Mouse (Mus musculus) heart, postnatal 0 days (tissue): ENCODE results near the gene Fndc3a. TPM values are rescaled to one million over a fixed set of nuclear protein-coding genes. Genes with fewer than 3 reads are reported as not detected.

Experiments
- ATAC-seq: fragments of 200-750 bp; cut with Nextera tagmentation; 2 replicates; pipeline ENCODE4 v1.8.0; 2017; ENCODE audit warnings: low read depth, moderate number of reproducible peaks, moderate library complexity; ENCODE audit not compliant: insufficient read depth
- DNase-seq: peaks from one replicate; pipeline ENCODE4 v3.0.0-alpha.2; 2016; ENCODE audit warnings: low spot score
- H3K27ac ChIP-seq: fragments of 300-500 bp; sonication (generic); 2 replicates; pipeline ENCODE4 v1.5.1; 2014; ENCODE audit warnings: low read depth, mild to moderate bottlenecking
- H3K27me3 ChIP-seq: fragments of 300-500 bp; sonication (generic); 2 replicates; pipeline ENCODE4 v1.6.1; 2014; ENCODE audit warnings: low read length, mixed read lengths; ENCODE audit not compliant: control insufficient read depth, insufficient read depth
- H3K36me3 ChIP-seq: fragments of 300-500 bp; sonication (generic); replicated peaks from 2 replicates; pipeline ENCODE4 v1.6.1; 2014; ENCODE audit warnings: low read length, mixed read lengths; ENCODE audit not compliant: control insufficient read depth, insufficient read depth
- H3K4me1 ChIP-seq: fragments of 300-500 bp; sonication (generic); 2 replicates; pipeline ENCODE4 v1.6.1; 2014; ENCODE audit warnings: antibody characterized with exemption; ENCODE audit not compliant: control insufficient read depth, insufficient read depth
- H3K4me2 ChIP-seq: fragments of 300-500 bp; sonication (generic); 2 replicates; pipeline ENCODE4 v1.6.1; 2014; ENCODE audit warnings: low read depth, mild to moderate bottlenecking, low read length, moderate library complexity
- H3K4me3 ChIP-seq: fragments of 300-500 bp; sonication (generic); 2 replicates; pipeline ENCODE4 v1.5.1; 2014; ENCODE audit warnings: low read depth, low read length
- H3K9ac ChIP-seq: fragments of 300-500 bp; sonication (generic); replicated peaks from 2 replicates; pipeline ENCODE4 v1.6.1; 2014; ENCODE audit warnings: low read depth, low read length, mixed read lengths
- H3K9me3 ChIP-seq: fragments of 300-500 bp; sonication (generic); replicated peaks from 2 replicates; pipeline ENCODE4 v1.6.1; 2016; ENCODE audit warnings: low read length; ENCODE audit not compliant: control insufficient read depth
- CTCF ChIP-seq: IDR thresholded peaks from 2 replicates; pipeline ENCODE4 v1.5.1; 2016; ENCODE audit warnings: antibody characterized with exemption, control low read depth, low read depth
- EP300 ChIP-seq: IDR thresholded peaks from 2 replicates; pipeline ENCODE4 v1.6.1; 2016; ENCODE audit warnings: antibody characterized with exemption, low read depth
- WGBS: fragments of 180-500 bp; shearing (Covaris S2); extraction: QIAGEN DNeasy Blood & Tissue Kit; methylation state at CpG from one replicate; pipeline ENCODE4 v1.1.7; 2014; 5-methylcytosine and 5-hydroxymethylcytosine counted together
- polyA plus RNA-seq: library from polyadenylated mRNA; unstranded; fragments of >200 nt; fragmentation: Nextera tagmentation; extraction: Ambion mirVana; gene quantifications from 2 replicates; pipeline ENCODE4 v1.2.1, GENCODE M21; 2015
- total RNA-seq: library from RNA; depleted of rRNA; stranded (reverse); fragments of >200 nt; gene quantifications from 2 replicates; pipeline ENCODE4 v1.2.3, GENCODE M21; 2014; ENCODE audit warnings: low replicate concordance

Gene Fndc3a
- total and polyA plus RNA-seq, 2 experiments from 2014 or later = 9.5 to 13.9 TPM

GRCm38 (mm10) chr14:72536392-72537017 lies 173.3 kb downstream of the Fndc3a start:
- Histone ChIP-seq H3K9me3 (no peaks in the 10 kb centered on the region), H3K27ac (no peak overlapping the region)
- no peak for ATAC-seq

GRCm38 (mm10) chr14:72533862-72534261 lies 175.9 kb downstream of the Fndc3a start:
- ATAC-seq = no peak
- WGBS = 76% methylated on average over 7 of the region's 7 CpGs

More at GRCm38 (mm10) chr14:72536392-72537017, 173.3 kb downstream of the Fndc3a start:
- H3K36me3 ChIP-seq = peaks cover 28% of the 10 kb centered on the region
- TF ChIP-seq CTCF (no peak), EP300 (no peak)
- H3K27me3 ChIP-seq = peaks cover 16% of the 10 kb centered on the region
- peaks cover 7% of the 10 kb centered on the region; the same call in 1 of the 2 replicates for H3K4me1 ChIP-seq
- 79% methylated on average over 5 of the region's 5 CpGs for WGBS
- no peak for DNase-seq
- no peak overlapping the region for H3K9ac ChIP-seq
- no peak overlapping the region for H3K4me2 ChIP-seq
- no peak overlapping the region for H3K4me3 ChIP-seq

GRCm38 (mm10) chr14:72532028-72532917 lies 177.5 kb downstream of the Fndc3a start:
- no peaks in the 10 kb centered on the region for H3K36me3 ChIP-seq
- DNase-seq (no peak), ATAC-seq (no peak)
- peak overlapping the region; percentile 33 for H3K4me3 ChIP-seq
- peaks cover 28% of the 10 kb centered on the region for H3K27me3 ChIP-seq
- H3K4me1 ChIP-seq = peaks cover 7% of the 10 kb centered on the region; the same call in 1 of the 2 replicates
- WGBS = 2% methylated on average over 54 of the region's 54 CpGs
- H3K27ac ChIP-seq = no peak overlapping the region
- TF ChIP-seq EP300 (no peak), CTCF (no peak)
- H3K9me3 ChIP-seq = no peaks in the 10 kb centered on the region
- H3K4me2 ChIP-seq = peak overlapping the region; percentile 56
- H3K9ac ChIP-seq = no peak overlapping the region

More at GRCm38 (mm10) chr14:72533862-72534261, 175.9 kb downstream of the Fndc3a start:
- peaks cover 7% of the 10 kb centered on the region; the same call in 1 of the 2 replicates for H3K4me1 ChIP-seq
- no peak overlapping the region for H3K4me3 ChIP-seq
- H3K9me3 ChIP-seq = no peaks in the 10 kb centered on the region
- no peak overlapping the region for H3K27ac ChIP-seq
- H3K4me2 ChIP-seq = no peak overlapping the region
- no peak for DNase-seq
- TF ChIP-seq CTCF (no peak), EP300 (no peak)
- H3K36me3 ChIP-seq = peaks cover 3% of the 10 kb centered on the region; the same call in 1 of the 2 replicates
- no peak overlapping the region for H3K9ac ChIP-seq
- peaks cover 28% of the 10 kb centered on the region for H3K27me3 ChIP-seq

DNA sequence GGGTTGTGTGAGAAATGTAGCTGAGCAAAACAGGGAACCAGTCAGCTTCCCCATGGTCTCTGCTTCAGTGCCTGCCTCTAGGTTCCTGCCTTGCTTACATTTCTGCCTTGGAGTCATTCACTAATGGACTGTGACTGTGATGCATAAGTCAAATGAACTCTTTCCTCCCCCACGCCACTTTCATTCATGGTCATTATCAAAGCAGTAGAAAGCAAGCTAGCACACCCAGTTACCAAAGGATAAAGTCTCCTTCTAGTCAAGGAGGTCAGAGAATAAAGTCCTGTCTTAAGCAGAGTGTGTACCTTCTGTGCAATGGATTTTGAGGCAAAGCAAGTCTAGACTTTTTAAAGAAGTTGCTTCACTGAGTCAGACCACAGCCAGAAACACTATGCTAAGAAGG lies 182.7 kb downstream of the Fndc3a start:
- Histone ChIP-seq H3K9ac (no peak overlapping the region), H3K4me3 (no peak overlapping the region), H3K36me3 (no peaks in the 10 kb centered on the region), H3K4me1 (peaks cover 2% of the 10 kb centered on the region; the same call in 1 of the 2 replicates), H3K27me3 (peaks cover 18% of the 10 kb centered on the region), H3K4me2 (no peak overlapping the region), H3K9me3 (peaks cover 4% of the 10 kb centered on the region; the same call in 1 of the 2 replicates), H3K27ac (no peak overlapping the region)
- 75% methylated on average over 1 of the region's 1 CpGs for WGBS
- DNase-seq = no peak
- TF ChIP-seq EP300 (no peak), CTCF (no peak)
- no peak for ATAC-seq

DNA sequence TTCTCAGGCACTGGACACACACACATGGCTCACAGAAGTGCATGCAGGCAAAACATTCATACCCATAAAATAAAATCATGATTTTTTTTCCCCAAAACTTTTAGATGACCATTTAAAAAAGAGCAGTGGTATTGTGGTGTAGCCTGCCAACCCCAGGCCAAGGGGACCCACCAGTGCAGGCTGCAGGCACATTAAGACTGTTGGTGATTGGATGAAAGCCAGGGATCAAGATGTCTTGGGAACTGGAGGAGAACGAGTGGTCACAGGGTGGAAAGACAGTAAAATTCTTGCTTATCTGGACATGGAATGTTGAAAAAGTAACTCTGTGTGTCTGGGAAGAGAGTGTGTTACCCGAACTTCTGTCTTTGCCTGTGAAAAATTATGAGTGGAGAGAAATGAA lies 190.2 kb downstream of the Fndc3a start:
- H3K27me3 ChIP-seq = no peaks in the 10 kb centered on the region
- DNase-seq (no peak), ATAC-seq (no peak)
- no peak overlapping the region for H3K9ac ChIP-seq
- H3K9me3 ChIP-seq = no peaks in the 10 kb centered on the region
- H3K36me3 ChIP-seq = no peaks in the 10 kb centered on the region
- H3K4me2 ChIP-seq = no peak overlapping the region
- TF ChIP-seq EP300 (no peak), CTCF (no peak)
- H3K27ac ChIP-seq = no peak overlapping the region
- H3K4me3 ChIP-seq = no peak overlapping the region
- 24% methylated on average over 2 of the region's 2 CpGs for WGBS
- H3K4me1 ChIP-seq = no peaks in the 10 kb centered on the region
